Mouse (Mus musculus): ENCODE measurements around the gene Stxbp2.

The Stxbp2 gene

GRCm38 (mm10) chr8:3645804-3646203, 15.0 kb downstream of the Stxbp2 start:
- DNase-seq = no peak

- DNase-seq = no peak
Observed at GRCm38 (mm10) chr8:3646824-3647531, 16.2 kb downstream of the Stxbp2 start.

GRCm38 (mm10) chr8:3647561-3647960, 16.8 kb downstream of the Stxbp2 start:
- DNase-seq = no peak

GRCm38 (mm10) chr8:3648268-3648667, 17.5 kb downstream of the Stxbp2 start:
- no peak for DNase-seq

GRCm38 (mm10) chr8:3648990-3649389, 18.2 kb downstream of the Stxbp2 start:
- no peak for DNase-seq

GRCm38 (mm10) chr8:3652845-3653244, 22.1 kb downstream of the Stxbp2 start:
- no peak for DNase-seq

- DNase-seq = no peak
Observed at GRCm38 (mm10) chr8:3654726-3655508, 24.2 kb downstream of the Stxbp2 start.

GRCm38 (mm10) chr8:3655526-3655925, 24.8 kb downstream of the Stxbp2 start, which contains the start of gene Retn:
Gene Retn, plus strand, starts transcription at chr8:3655770.
- DNase-seq = no peak

- peak; percentile 54 for DNase-seq
Observed at GRCm38 (mm10) chr8:3656725-3657381, 26.1 kb downstream of the Stxbp2 start.

GRCm38 (mm10) chr8:3660889-3661288, 30.1 kb downstream of the Stxbp2 start:
- DNase-seq = no peak

- DNase-seq = no peak
Observed at GRCm38 (mm10) chr8:3664405-3664804, 33.6 kb downstream of the Stxbp2 start.

- no peak for DNase-seq
Observed at GRCm38 (mm10) chr8:3665507-3665906, 34.8 kb downstream of the Stxbp2 start, which contains the start of gene Mcemp1. Gene Mcemp1, plus strand, starts transcription at chr8:3665754.

GRCm38 (mm10) chr8:3670388-3670787, 39.6 kb downstream of the Stxbp2 start:
- no peak for DNase-seq

GRCm38 (mm10) chr8:3671980-3672491, 41.3 kb downstream of the Stxbp2 start, which contains the start of gene Fcor:
Gene Fcor, minus strand, starts transcription at chr8:3672362.
- DNase-seq = peak; percentile 88

- no peak for DNase-seq
Observed at GRCm38 (mm10) chr8:3674671-3675070, 43.9 kb downstream of the Stxbp2 start.

- peak; percentile 95 for DNase-seq
Observed at GRCm38 (mm10) chr8:3676131-3676992, 45.6 kb downstream of the Stxbp2 start, which contains the start of gene Trappc5. Gene Trappc5, plus strand, starts transcription at chr8:3676299.

- DNase-seq = no peak
Observed at GRCm38 (mm10) chr8:3676993-3677579, 46.3 kb downstream of the Stxbp2 start.

- no peak for DNase-seq
Observed at GRCm38 (mm10) chr8:3678831-3679230, 48.1 kb downstream of the Stxbp2 start.

- DNase-seq = no peak
Observed at GRCm38 (mm10) chr8:3679236-3679635, 48.5 kb downstream of the Stxbp2 start.

- no peak for DNase-seq
Observed at GRCm38 (mm10) chr8:3679656-3680055, 48.9 kb downstream of the Stxbp2 start.

- DNase-seq = no peak
Observed at GRCm38 (mm10) chr8:3682435-3682834, 51.7 kb downstream of the Stxbp2 start.

Measured in right cerebral cortex, adult 18-20 months (tissue).